Mouse (Mus musculus) neural tube, embryonic 10.5 days (tissue): ENCODE measurements around the gene Robo2.
A peak's percentile ranks its signal among the peaks of the same experiment; 100 is the strongest.
"Not testable (repeated sequence)": the region's sequence is repeated elsewhere in the genome, so short reads cannot be mapped to it uniquely, and the experiment has no call there.

Experiments
- DNase-seq: peaks from one replicate; pipeline ENCODE4 v3.0.0-alpha.2; 2017; ENCODE audit warnings: low spot score; ENCODE audit errors: extremely low spot score

Gene Robo2

GRCm38 (mm10) chr16:74216879-74217415 lies 194.7 kb downstream of the Robo2 start:
- peak; percentile 23 for DNase-seq

- DNase-seq: no peak
These were observed 195.8 kb downstream of the Robo2 start for GRCm38 (mm10) chr16:74215791-74216190.

GRCm38 (mm10) chr16:74200705-74201104 lies 210.9 kb downstream of the Robo2 start:
- DNase-seq: no peak

DNA sequence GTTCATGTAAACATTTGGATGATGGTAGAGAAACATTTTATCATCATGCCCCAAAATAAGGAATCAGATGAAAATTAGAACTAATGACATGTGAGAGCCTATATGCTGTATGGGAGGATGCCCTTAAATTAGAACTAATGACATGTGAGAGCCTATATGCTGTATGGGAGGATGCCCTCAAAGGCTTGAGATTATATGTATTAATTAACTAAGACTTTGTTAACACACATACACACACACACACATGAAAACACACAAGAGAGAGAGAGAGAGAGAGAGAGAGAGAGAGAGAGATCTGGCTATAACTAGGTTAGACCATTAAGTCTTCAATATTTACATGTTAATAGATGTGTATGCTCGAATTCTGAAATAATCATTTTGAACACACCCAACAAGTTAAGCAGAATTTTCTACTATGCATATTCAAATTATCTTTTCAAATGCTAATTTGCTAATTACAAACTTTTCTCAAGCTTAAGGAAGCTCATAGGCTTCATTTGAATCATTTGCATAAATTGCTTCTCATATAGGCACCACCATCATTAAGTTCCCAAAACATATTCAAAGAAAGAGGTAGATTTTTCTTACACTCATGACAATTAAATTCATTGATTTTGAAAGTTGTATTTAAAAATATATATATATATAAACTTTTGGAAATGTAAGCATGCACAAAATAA lies 211.5 kb downstream of the Robo2 start:
- no peak for DNase-seq

DNA sequence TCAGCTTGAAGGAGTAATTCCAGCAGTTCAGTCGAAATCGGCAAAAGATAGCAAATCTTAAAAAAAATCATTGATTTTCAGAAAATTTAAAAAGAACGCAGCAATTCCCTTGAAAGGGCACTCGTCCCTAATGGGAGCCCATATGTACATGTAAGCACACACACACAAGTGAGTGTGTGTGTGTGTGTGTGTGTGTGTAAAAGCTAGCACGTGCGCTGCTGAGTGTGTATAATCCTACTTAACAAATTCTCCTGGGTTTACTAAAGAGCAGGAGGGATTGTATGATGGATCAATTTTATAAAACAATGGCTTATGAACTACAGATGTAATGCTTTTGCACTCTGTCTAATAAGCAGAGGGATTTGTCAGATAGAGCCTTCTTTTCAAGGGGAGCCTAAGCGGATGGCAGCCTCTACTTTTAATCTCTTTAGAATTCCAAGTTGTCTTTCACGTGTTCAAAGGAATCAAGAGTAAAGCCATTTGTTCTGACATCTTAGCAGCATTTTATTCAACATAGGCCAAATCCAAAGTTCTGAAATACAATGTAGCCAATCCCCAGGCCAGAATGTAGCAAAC lies 218.6 kb downstream of the Robo2 start:
- DNase-seq: no peak

GRCm38 (mm10) chr16:74191621-74192020 lies 220.0 kb downstream of the Robo2 start:
- no peak for DNase-seq

DNA sequence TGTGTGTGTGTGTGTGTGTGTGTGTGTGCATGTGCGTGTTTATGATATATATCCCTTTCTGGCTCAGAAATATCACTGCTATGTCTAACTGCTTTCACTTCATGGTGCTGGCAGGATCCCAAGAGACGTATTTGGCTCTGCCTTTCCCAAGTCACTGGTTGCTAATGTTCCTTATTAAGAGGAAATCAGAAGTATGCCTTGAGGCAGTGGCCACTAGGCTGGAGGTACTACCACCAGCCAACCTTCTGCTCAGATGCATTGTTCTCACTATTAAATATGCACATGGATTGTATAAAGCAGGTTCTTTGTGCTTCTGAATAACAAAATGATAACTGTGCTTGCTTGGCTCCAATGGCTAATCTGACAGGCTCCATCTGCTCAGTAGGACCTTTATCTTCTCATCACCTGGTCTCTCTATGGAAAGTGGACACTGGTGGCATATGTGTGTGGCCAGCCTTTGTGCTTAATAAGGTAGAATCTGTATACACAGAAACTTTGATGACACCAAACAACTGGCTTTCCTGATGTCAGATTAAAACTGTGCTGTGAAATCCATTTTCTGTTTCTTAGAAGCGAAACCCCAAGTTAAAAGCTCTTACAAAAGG lies 229.0 kb downstream of the Robo2 start:
- no peak for DNase-seq

GRCm38 (mm10) chr16:74172673-74173072 lies 239.0 kb downstream of the Robo2 start:
- no peak for DNase-seq

DNA sequence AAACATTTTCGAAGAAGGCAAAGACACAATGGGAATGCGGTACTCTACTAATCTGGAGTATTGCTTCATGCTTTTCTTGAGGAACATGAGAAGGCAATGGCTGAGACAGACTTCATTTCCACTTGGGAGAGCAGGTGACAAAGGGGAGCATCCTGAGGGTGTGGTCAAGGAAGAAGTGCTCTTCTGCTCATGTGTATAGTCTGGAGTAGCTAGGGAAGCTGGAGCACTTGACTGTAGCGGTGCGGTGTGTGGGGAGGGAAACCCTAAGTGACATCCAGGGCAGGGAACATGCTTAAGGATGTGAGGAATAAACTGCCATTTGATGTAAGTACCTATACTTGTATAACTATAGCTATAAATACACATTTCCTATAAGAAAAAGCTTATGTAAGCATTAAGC lies 242.0 kb downstream of the Robo2 start:
- DNase-seq: no peak

DNA sequence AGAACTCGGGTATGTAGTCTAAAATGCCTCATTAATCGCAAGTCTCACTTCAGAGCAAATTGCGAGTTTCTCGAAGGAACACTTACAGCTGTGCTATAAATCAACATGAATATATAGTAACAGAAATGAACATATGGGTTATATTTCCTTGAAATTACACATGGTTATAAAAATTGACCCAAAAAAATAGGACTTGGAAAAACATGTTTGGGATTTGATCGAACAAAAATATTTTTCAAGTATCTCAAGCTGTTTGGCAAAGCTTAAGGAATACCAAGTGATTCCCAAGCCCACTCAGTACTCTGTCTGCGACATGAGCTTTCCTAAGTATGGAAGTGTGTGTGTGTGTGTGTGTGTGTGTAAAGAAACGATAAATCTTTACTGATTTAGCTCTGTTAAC lies 242.5 kb downstream of the Robo2 start:
- DNase-seq: no peak

- no peak for DNase-seq
These were observed 243.8 kb downstream of the Robo2 start for GRCm38 (mm10) chr16:74167832-74168231.

DNA sequence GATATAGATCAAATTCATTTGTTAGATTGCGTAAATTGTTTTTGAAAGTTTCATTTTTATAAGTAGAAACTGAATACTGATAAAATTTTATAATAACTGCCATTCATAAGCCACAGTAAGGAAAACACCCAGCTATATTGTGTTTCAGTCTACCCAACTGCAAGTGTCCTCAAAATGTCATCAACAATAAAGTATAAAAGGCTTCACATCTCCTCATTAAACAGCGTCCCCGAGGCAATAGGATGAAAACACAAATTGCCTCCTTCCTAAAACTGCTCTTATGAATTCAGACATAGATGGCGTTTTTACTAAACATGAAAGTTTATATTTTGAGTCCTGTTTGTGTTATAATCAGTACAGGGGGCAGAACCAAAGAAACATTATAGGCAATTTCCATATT lies 249.6 kb downstream of the Robo2 start:
- no peak for DNase-seq

GRCm38 (mm10) chr16:74159189-74159588 lies 252.4 kb downstream of the Robo2 start:
- no peak for DNase-seq

GRCm38 (mm10) chr16:74136181-74136580 lies 275.4 kb downstream of the Robo2 start:
- DNase-seq: no peak

- no peak for DNase-seq
These were observed 278.8 kb downstream of the Robo2 start for GRCm38 (mm10) chr16:74132833-74133232.

DNA sequence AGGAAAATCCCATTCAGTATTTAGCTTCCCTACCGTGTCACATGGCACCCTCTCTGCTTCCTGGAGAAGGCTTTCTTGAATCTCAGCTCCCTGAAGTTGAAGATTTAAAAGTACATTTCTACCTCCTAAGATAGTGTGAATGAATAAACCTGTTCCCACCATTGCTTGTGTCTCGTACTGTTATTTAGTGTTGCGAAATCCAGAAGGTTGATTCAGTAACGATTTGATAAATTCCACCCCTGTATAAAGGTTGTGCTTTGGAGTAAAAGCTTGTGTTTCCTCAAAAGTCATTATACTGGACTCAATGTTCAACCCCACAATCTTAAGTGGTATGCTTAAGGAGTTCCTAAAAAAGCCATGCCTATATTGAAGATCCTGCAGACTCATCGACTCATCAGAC lies 280.3 kb downstream of the Robo2 start:
- no peak for DNase-seq

GRCm38 (mm10) chr16:74128443-74128983 lies 283.1 kb downstream of the Robo2 start:
- DNase-seq: no peak

DNA sequence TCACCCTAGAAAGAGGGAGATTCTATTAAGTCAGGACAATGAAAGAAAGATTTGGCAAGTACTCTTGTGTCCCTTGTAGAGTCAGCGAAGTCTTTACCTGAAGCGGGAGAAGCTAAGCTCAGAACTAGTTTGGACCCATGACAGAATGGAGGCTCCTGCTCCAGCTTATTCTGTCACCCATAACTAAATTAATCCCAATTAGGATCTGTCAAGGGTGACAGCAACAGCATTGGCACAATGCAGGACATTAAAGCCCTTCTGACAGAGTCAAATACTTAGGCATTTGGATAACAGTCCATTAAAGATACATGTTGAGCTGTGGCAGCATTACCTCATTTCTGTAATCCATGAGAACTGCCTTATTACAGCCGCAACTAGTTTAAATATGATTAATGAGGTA lies 298.5 kb downstream of the Robo2 start:
- DNase-seq: no peak

DNA sequence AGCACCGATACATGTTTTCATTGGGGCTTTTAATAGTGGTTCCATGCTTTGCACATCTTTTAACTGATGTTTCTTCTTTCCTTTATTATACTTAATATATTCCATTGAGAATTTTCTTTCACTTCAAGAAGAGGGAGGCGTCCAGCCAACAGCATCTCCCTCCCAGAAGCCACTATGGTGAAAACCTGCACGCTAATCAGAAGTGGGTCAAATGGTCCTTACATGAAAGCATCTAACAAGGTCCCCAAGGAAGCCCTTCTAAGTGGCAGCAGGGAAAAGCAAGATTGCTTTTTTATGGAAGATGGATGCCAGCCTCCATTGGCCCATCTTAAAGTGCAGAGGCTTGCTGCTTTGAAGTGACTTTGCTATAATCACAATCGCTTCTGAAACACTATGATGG lies 300.5 kb downstream of the Robo2 start:
- DNase-seq: no peak

GRCm38 (mm10) chr16:74104449-74104848 lies 307.2 kb downstream of the Robo2 start:
- DNase-seq: not testable (repeated sequence)

- peak; percentile 18 for DNase-seq
These were observed 318.4 kb downstream of the Robo2 start for GRCm38 (mm10) chr16:74092997-74093801.

DNA sequence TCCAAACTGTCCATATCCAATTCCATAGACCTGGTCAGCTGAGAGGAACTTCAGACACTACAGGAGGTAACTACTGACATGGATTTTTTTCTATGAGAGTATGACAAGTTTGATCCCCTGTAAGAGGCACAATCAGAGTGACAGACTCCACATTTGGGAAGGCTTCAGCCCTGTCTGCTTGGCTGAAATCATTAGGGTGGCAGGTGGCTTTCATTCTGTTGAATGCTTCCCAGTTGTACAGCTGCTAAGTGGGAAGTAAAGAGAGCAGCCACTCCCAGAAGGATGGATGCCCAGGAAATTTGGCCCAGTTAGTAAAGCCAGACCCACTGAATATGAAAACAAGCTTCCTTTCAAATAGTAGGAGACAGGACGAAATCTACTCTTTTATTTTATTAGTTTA lies 321.7 kb downstream of the Robo2 start:
- DNase-seq: no peak
